Mouse (Mus musculus) bone marrow, adult 2 months (tissue): ENCODE measurements around the gene Lmntd1.

Source experiments
- CTCF ChIP-seq: fragments of 200-500 bp; IDR thresholded peaks from 2 replicates; pipeline ENCODE4 v1.5.1; 2011; ENCODE audit warnings: low read length, control low read depth; ENCODE audit not compliant: control insufficient read depth, insufficient read depth
- POLR2A ChIP-seq: fragments of 200-500 bp; IDR thresholded peaks from 2 replicates; pipeline ENCODE4 v1.6.1; 2011; ENCODE audit warnings: low read depth, mild to moderate bottlenecking, control low read depth, low read length, borderline replicate concordance; ENCODE audit not compliant: control insufficient read depth

GRCm38 (mm10) chr6:145616402-145617229 lies 2.5 kb upstream of the Lmntd1 start:
- no peak for TF ChIP-seq CTCF
- TF ChIP-seq POLR2A, result no peak
